Mouse (Mus musculus): ENCODE results near the gene Cklf.
"Not testable (repeated sequence)": the region's sequence is repeated elsewhere in the genome, so short reads cannot be mapped to it uniquely, and the experiment has no call there.

The Cklf gene

DNA sequence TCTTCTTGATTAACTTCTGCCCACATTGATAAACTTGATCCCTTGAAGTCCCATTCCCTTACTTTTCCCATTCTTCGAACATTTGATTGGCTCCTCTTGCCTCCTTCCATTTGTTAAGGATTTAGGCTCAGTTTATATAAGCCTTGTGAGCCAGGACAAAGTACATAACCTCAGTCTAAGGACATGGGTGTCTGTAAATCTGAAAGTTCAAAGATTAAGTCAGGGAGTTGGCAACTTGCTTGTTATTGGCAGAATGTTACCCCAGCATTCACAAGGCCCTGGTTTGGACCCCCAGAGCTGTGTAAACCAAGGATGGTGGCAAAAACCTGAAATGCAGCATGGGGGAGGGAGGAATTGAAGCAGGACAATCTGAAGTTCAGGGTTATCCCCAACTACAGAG, 43.7 kb downstream of the Cklf start:
- no peaks in the 10 kb centered on the region for H3K36me3 ChIP-seq (ENCODE audit: insufficient read depth, low read length)
- peaks cover 5% of the 10 kb centered on the region; the same call in 1 of the 2 replicates for H3K27me3 ChIP-seq (ENCODE audit: insufficient read depth, low read length)
- TF ChIP-seq NANOG (IDR thresholded peaks at IDR 0.05; ENCODE audit: borderline replicate concordance, low read length), result no peak
- no peak for TF ChIP-seq CTCF (conservative IDR thresholded peaks at IDR 0.05; ENCODE audit: low read length)
- no peak for TF ChIP-seq POU5F1 (IDR thresholded peaks at IDR 0.05; ENCODE audit: borderline replicate concordance, low read length)
- H3K4me3 ChIP-seq (replicated peaks; ENCODE audit: low read length), result no peak overlapping the region
- H3K4me1 ChIP-seq (replicated peaks; ENCODE audit: low read depth, low read length), result no peaks in the 10 kb centered on the region
- H3K9me3 ChIP-seq (ENCODE audit: low read length), result peaks cover 38% of the 10 kb centered on the region

DNA sequence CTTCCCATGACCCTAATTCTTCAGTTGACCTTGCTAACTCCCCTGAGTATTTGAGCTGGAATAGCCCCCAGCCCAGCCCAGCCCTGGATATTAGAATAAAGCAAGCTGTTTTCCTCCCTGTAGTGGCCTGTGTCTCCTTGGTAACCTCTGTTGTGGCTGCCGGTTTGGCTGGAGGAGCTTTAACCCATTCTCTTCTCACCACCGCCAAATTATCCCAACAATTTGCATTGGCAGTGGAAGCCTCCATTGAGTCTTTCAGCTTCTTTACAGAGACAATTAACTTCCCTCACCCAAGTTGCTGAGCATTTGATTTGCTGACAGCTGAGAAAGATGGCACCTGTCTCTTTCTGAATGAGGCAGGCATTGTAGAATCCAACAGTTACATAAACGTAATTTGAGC, 50.9 kb downstream of the Cklf start:
- H3K4me1 ChIP-seq (replicated peaks; ENCODE audit: low read depth, low read length); H3K4me3 ChIP-seq (replicated peaks; ENCODE audit: low read length); H3K36me3 ChIP-seq (ENCODE audit: insufficient read depth, low read length); H3K27me3 ChIP-seq (ENCODE audit: insufficient read depth, low read length): not testable (repeated sequence)
- peaks cover 71% of the 10 kb centered on the region for H3K9me3 ChIP-seq (ENCODE audit: low read length)

DNA sequence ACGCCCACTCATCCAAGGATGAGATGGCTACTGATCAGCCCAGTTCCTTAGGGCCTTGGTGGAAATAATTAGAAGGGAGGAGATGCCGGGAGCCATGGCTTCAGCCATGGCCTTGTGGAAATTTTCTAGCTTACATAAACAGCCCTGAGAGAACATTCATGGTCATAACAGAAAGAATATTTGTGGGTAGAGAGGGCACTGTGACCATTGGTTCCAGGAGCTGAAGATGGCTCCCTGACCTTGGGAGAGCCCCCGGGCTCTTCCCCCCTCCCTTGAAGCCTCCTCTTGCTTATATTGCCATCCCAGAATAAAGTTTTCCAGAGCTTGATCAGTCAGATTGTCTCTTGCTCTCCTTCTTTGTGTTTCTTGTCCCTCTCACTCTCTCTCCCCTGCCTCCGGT, 51.9 kb downstream of the Cklf start:
- not testable (repeated sequence) for H3K4me1 ChIP-seq (replicated peaks; ENCODE audit: low read depth, low read length); H3K36me3 ChIP-seq (ENCODE audit: insufficient read depth, low read length); H3K27me3 ChIP-seq (ENCODE audit: insufficient read depth, low read length); H3K4me3 ChIP-seq (replicated peaks; ENCODE audit: low read length)
- H3K9me3 ChIP-seq (ENCODE audit: low read length), result peaks cover 61% of the 10 kb centered on the region

DNA sequence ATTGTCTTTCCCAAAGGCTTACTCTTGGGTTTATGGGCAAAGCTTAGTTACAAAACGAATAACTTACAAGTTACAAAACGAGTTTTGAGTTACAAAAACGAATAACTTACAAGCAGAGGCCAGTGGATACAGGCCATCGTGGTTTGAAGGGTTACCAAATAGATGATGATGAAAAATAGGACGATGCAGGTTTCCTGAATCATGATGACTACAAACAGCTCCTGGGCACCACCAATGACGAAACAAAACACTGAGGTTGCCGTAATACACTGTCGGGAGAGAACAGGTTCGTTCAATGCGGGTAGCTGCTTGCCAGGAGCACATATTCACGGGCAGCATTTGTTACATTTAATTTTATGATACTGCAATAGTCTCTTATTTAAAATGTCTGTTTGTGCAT, 54.3 kb downstream of the Cklf start:
- peaks cover 43% of the 10 kb centered on the region for H3K9me3 ChIP-seq (ENCODE audit: low read length)
- H3K4me1 ChIP-seq (replicated peaks; ENCODE audit: low read depth, low read length), result peaks cover 12% of the 10 kb centered on the region; the same call in 1 of the 2 replicates
- peaks cover 7% of the 10 kb centered on the region for H3K27me3 ChIP-seq (ENCODE audit: insufficient read depth, low read length)
- H3K4me3 ChIP-seq (replicated peaks; ENCODE audit: low read length), result no peak overlapping the region
- H3K36me3 ChIP-seq (ENCODE audit: insufficient read depth, low read length), result no peaks in the 10 kb centered on the region
- no peak for TF ChIP-seq CTCF (conservative IDR thresholded peaks at IDR 0.05; ENCODE audit: low read length)

- not testable (repeated sequence) for H3K36me3 ChIP-seq (ENCODE audit: insufficient read depth, low read length); H3K4me3 ChIP-seq (replicated peaks; ENCODE audit: low read length)
- H3K9me3 ChIP-seq (ENCODE audit: low read length), result peaks cover 17% of the 10 kb centered on the region
- peaks cover 14% of the 10 kb centered on the region; the same call in 1 of the 2 replicates for H3K4me1 ChIP-seq (replicated peaks; ENCODE audit: low read depth, low read length)
- H3K27me3 ChIP-seq (ENCODE audit: insufficient read depth, low read length), result peaks cover 25% of the 10 kb centered on the region
These were observed 57.7 kb downstream of the Cklf start for GRCm38 (mm10) chr8:104308341-104308740.

- Histone ChIP-seq H3K9me3 (ENCODE audit: low read length) (peaks cover 22% of the 10 kb centered on the region), H3K4me3 (replicated peaks; ENCODE audit: low read length) (peak within 1 kb of the TSS; percentile 49), H3K4me1 (replicated peaks; ENCODE audit: low read depth, low read length) (peaks cover 14% of the 10 kb centered on the region; the same call in 1 of the 2 replicates), H3K27me3 (ENCODE audit: insufficient read depth, low read length) (peaks cover 25% of the 10 kb centered on the region)
- not testable (repeated sequence) for H3K36me3 ChIP-seq (ENCODE audit: insufficient read depth, low read length)
These were observed 58.9 kb downstream of the Cklf start, which contains the start of the genes Gm45711 and Cmtm1 for GRCm38 (mm10) chr8:104309441-104310155. Gene Gm45711, minus strand, starts transcription at chr8:104310081. Gene Cmtm1, minus strand, starts transcription at chr8:104310145.

- not testable (repeated sequence) for H3K4me3 ChIP-seq (replicated peaks; ENCODE audit: low read length); H3K36me3 ChIP-seq (ENCODE audit: insufficient read depth, low read length)
- Histone ChIP-seq H3K9me3 (ENCODE audit: low read length) (peaks cover 25% of the 10 kb centered on the region), H3K27me3 (ENCODE audit: insufficient read depth, low read length) (peaks cover 25% of the 10 kb centered on the region), H3K4me1 (replicated peaks; ENCODE audit: low read depth, low read length) (peaks cover 14% of the 10 kb centered on the region; the same call in 1 of the 2 replicates)
These were observed 61.4 kb downstream of the Cklf start for GRCm38 (mm10) chr8:104312023-104312422.

- no peak overlapping the region for H3K4me3 ChIP-seq (replicated peaks; ENCODE audit: low read length)
- TF ChIP-seq NANOG (IDR thresholded peaks at IDR 0.05; ENCODE audit: borderline replicate concordance, low read length), result no peak
- no peak for TF ChIP-seq CTCF (conservative IDR thresholded peaks at IDR 0.05; ENCODE audit: low read length)
- no peak for TF ChIP-seq POU5F1 (IDR thresholded peaks at IDR 0.05; ENCODE audit: borderline replicate concordance, low read length)
- H3K9me3 ChIP-seq (ENCODE audit: low read length), result peaks cover 25% of the 10 kb centered on the region
- H3K27me3 ChIP-seq (ENCODE audit: insufficient read depth, low read length), result peaks cover 25% of the 10 kb centered on the region
- H3K36me3 ChIP-seq (ENCODE audit: insufficient read depth, low read length), result no peaks in the 10 kb centered on the region
- H3K4me1 ChIP-seq (replicated peaks; ENCODE audit: low read depth, low read length), result peaks cover 12% of the 10 kb centered on the region; the same call in 1 of the 2 replicates
These were observed 62.6 kb downstream of the Cklf start for GRCm38 (mm10) chr8:104313311-104313710.

All from E14TG2a.4 (cell line).